Mouse (Mus musculus) ES-E14 (cell line): ENCODE results near the gene Gga3.
A peak's percentile ranks its signal among the peaks of the same experiment; 100 is the strongest.

Source experiments
- CHD2 ChIP-seq: IDR thresholded peaks from 2 replicates; pipeline ENCODE4 v1.6.1; 2014; ENCODE audit warnings: mild to moderate bottlenecking, low read depth, low read length, inconsistent platforms
- HCFC1 ChIP-seq: IDR thresholded peaks from 2 replicates; pipeline ENCODE4 v1.6.1; 2012; ENCODE audit warnings: low read length, inconsistent platforms, borderline replicate concordance; ENCODE audit not compliant: insufficient read depth
- MAFK ChIP-seq: IDR thresholded peaks from 2 replicates; pipeline ENCODE4 v1.6.1; 2014; ENCODE audit warnings: mild to moderate bottlenecking, low read depth, low read length, inconsistent platforms; ENCODE audit not compliant: insufficient read depth
- ZC3H11A ChIP-seq: IDR thresholded peaks from 2 replicates; pipeline ENCODE4 v1.6.1; 2012; ENCODE audit warnings: low read depth, mild to moderate bottlenecking, inconsistent platforms, low read length, borderline replicate concordance
- ZNF384 ChIP-seq: IDR thresholded peaks from 2 replicates; pipeline ENCODE4 v1.6.1; 2012; ENCODE audit warnings: low read depth, low read length, inconsistent platforms

DNA sequence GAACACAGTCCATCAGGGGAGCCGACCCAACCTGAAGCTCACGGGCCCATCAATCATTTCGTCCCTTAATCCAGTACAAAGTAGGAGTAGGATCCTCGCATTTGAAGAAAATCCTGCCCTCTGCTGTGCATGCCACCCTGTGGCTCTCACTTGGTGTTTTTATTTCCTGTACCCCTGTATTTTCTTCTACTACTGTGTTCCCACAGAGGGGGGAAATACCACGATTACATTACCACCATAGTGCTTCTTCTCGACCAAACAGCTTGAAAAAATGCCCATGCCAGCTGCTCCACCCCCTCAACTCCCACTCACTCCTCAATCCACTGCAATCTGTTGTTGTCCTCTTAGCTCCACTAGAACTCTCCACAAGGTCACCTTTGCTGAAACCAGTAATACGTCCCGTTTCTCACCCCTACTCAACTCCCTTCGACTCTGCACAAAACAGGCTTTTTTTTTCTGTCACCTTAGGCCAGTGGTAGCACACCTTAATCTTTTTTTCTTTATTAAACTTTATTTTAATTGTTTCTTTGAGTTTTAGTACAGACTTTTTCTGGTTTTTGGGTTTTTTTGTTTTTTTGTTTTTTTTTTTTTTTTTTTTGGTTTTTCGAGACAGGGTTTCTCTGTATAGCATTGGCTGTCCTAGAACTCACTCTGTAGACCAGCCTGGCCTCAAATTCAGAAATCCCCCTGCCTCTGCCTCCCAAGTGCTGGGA, 66.8 kb downstream of the Gga3 start:
- no peak for TF ChIP-seq ZC3H11A
- TF ChIP-seq MAFK = no peak
- no peak for TF ChIP-seq CHD2
- no peak for TF ChIP-seq HCFC1
- peak; percentile 86 for TF ChIP-seq ZNF384
